Mouse (Mus musculus): ENCODE measurements around the gene Zfp449. TPM values are rescaled to one million over a fixed set of nuclear protein-coding genes. Genes with fewer than 3 reads are reported as not detected.

Gene Zfp449
- polyA plus RNA-seq, 1 experiment = 0.75 TPM

DNA sequence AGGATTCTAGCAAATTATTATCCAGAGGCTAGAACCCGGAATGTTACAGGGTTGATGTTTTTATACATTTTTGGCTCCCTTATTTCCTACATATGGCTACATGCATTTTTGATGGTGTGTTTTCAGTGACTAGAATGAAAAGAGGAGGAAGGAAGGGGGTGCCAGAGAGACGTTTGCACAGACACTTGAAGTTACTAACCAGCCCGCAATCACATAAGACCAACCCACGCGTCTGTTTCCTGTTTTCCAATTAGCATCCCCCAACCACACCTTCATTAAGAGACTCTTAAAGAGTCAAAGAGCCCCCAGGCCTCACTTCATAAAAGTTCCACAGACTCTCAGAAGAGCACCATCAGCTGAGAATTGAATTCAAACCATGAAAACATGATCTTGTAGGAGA is 59.9 kb downstream of the Zfp449 start:
- Histone ChIP-seq H3K4me1 (ENCODE audit: control insufficient read depth, insufficient read depth, low read length) (no peaks in the 10 kb centered on the region), H3K27me3 (ENCODE audit: control insufficient read depth, insufficient read depth, low read length) (no peaks in the 10 kb centered on the region), H3K36me3 (ENCODE audit: control insufficient read depth, insufficient read depth, low read length) (no peaks in the 10 kb centered on the region), H3K4me3 (ENCODE audit: control insufficient read depth, low read depth, low read length) (no peak overlapping the region), H3K27ac (ENCODE audit: control insufficient read depth, insufficient read depth, low read depth, low read length) (no peak overlapping the region)
- TF ChIP-seq POLR2A (IDR thresholded peaks at IDR 0.05; ENCODE audit: control insufficient read depth, low read depth, low read length) = no peak
- no peak for TF ChIP-seq CTCF (IDR thresholded peaks at IDR 0.05; ENCODE audit: control insufficient read depth, insufficient read depth, insufficient replicate concordance, low read depth, low read length)

Other genes with a start within 250 kb of the Zfp449 start
- gene 3830403N18Rik, start 209.8 kb upstream of the Zfp449 start, polyA plus RNA-seq (2012; rRNA removed) = 0.54 and 0.84 TPM in 2 replicates
- 0.67 and 1.4 TPM in 2 replicates for gene Gm773, start 133.5 kb upstream of the Zfp449 start, polyA plus RNA-seq (2012; rRNA removed)
- 8.1 and 8.9 TPM in 2 replicates for gene Smim10l2a, start 28.2 kb downstream of the Zfp449 start, polyA plus RNA-seq (2012; rRNA removed)
- not detected in 2 replicates for gene Gm2174, start 101.6 kb downstream of the Zfp449 start, polyA plus RNA-seq (2012; rRNA removed)
- 5.7 and 6.8 TPM in 2 replicates for gene Ints6l, start 108.5 kb downstream of the Zfp449 start, polyA plus RNA-seq (2012; rRNA removed)
- gene Gm10477, start 178.3 kb downstream of the Zfp449 start, polyA plus RNA-seq (2012; rRNA removed) = not detected in 2 replicates
- 3.0 and 4.6 TPM in 2 replicates for gene Gm648, start 203.2 kb downstream of the Zfp449 start, polyA plus RNA-seq (2012; rRNA removed)

Measured in testis, adult 2 months (tissue).